Mouse (Mus musculus) CH12.LX (cell line): ENCODE results near the gene Zfp296. TPM values are rescaled to one million over a fixed set of nuclear protein-coding genes. Genes with fewer than 3 reads are reported as not detected.

Experiments
- DNase-seq: peaks from one replicate; pipeline ENCODE4 v3.0.0-alpha.2; 2013; ENCODE audit errors: extremely low read depth
- H3K27ac ChIP-seq: 2 replicates; pipeline ENCODE4 v1.5.1; 2012; ENCODE audit warnings: low read depth, mild to moderate bottlenecking, control low read depth, moderate library complexity; ENCODE audit not compliant: insufficient read depth
- H3K27me3 ChIP-seq: replicated peaks from 2 replicates; pipeline ENCODE3; 2012; ENCODE audit warnings: inconsistent platforms
- H3K36me3 ChIP-seq, 2 experiments: replicated peaks in 1 of 2; 2 replicates each; pipeline versions ENCODE3 to v1.6.1; 2012; ENCODE audit warnings: inconsistent platforms in 1 of 2, low read length in 1 of 2, mild to moderate bottlenecking in 1 of 2, mixed read lengths in 1 of 2, moderate library complexity in 1 of 2; ENCODE audit not compliant: control insufficient read depth in 1 of 2, insufficient read depth in 1 of 2
- H3K4me1 ChIP-seq, 2 experiments: 2 replicates each; pipeline ENCODE4 v1.6.1; 2012; ENCODE audit warnings: inconsistent platforms in 1 of 2, moderate library complexity in 1 of 2; ENCODE audit not compliant: insufficient read depth in 2 of 2, control insufficient read depth in 1 of 2
- H3K4me2 ChIP-seq: 2 replicates; pipeline ENCODE4 v1.6.1; 2012; ENCODE audit warnings: low read depth, mild to moderate bottlenecking, control low read depth; ENCODE audit not compliant: poor library complexity, insufficient read depth, severe bottlenecking
- H3K4me3 ChIP-seq, 3 experiments: fragments of 150-350 bp in 1 of 3; sonication (generic) in 1 of 3; replicated peaks in 1 of 3; 2 replicates each; pipeline versions ENCODE3 to v1.5.1; 2011 to 2012; ENCODE audit warnings: low read depth in 2 of 3, low read length in 2 of 3, mild to moderate bottlenecking in 2 of 3, moderate library complexity in 2 of 3, control low read depth in 1 of 3, improper control_type of control experiment in 1 of 3, inconsistent platforms in 1 of 3, mixed read lengths in 1 of 3; ENCODE audit not compliant: poor library complexity in 1 of 3
- H3K79me2 ChIP-seq: replicated peaks from 2 replicates; pipeline ENCODE4 v1.6.1; 2012; ENCODE audit warnings: mild to moderate bottlenecking, moderate library complexity; ENCODE audit not compliant: control insufficient read depth, poor library complexity, insufficient read depth, severe bottlenecking; ENCODE audit errors: extremely low read depth
- H3K9ac ChIP-seq: 2 replicates; pipeline ENCODE4 v1.6.1; 2012; ENCODE audit warnings: low read depth, mild to moderate bottlenecking, control low read depth, moderate library complexity; ENCODE audit not compliant: insufficient read depth
- H3K9me3 ChIP-seq: replicated peaks from 2 replicates; pipeline ENCODE3; 2012; ENCODE audit warnings: low read length, inconsistent platforms, mixed read lengths
- CTCF ChIP-seq, 2 experiments: IDR thresholded peaks in 1 of 2; conservative IDR thresholded peaks in 1 of 2; 2 replicates each; pipeline ENCODE4 v1.5.1; 2011 to 2012; ENCODE audit warnings: low read depth in 2 of 2, low read length in 2 of 2, improper control_type of control experiment in 1 of 2, inconsistent platforms in 1 of 2, mild to moderate bottlenecking in 1 of 2, moderate library complexity in 1 of 2
- ETS1 ChIP-seq: conservative IDR thresholded peaks from 2 replicates; pipeline ENCODE4 v1.6.1; 2012; ENCODE audit warnings: low read depth, mild to moderate bottlenecking, inconsistent platforms, low read length, improper control_type of control experiment, moderate library complexity
- HCFC1 ChIP-seq: IDR thresholded peaks from 2 replicates; pipeline ENCODE4 v1.6.1; 2012; ENCODE audit warnings: low read depth, mild to moderate bottlenecking, inconsistent platforms, low read length, improper control_type of control experiment
- IRF4 ChIP-seq: IDR thresholded peaks from 2 replicates; pipeline ENCODE4 v1.6.1; 2014; ENCODE audit warnings: low read depth, mild to moderate bottlenecking, inconsistent platforms, low read length, improper control_type of control experiment
- MAFK ChIP-seq: IDR thresholded peaks from 2 replicates; pipeline ENCODE4 v1.6.1; 2011; ENCODE audit warnings: low read length, improper control_type of control experiment; ENCODE audit not compliant: insufficient replicate concordance
- MAZ ChIP-seq: IDR thresholded peaks from 2 replicates; pipeline ENCODE4 v1.6.1; 2012; ENCODE audit warnings: low read depth, mild to moderate bottlenecking, inconsistent platforms, low read length, improper control_type of control experiment, moderate library complexity
- MXI1 ChIP-seq: IDR thresholded peaks from 2 replicates; pipeline ENCODE4 v1.6.1; 2011; ENCODE audit warnings: mild to moderate bottlenecking, low read depth, low read length, improper control_type of control experiment
- NRF1 ChIP-seq: IDR thresholded peaks from 2 replicates; pipeline ENCODE4 v1.6.1; 2014; ENCODE audit warnings: low read depth, mild to moderate bottlenecking, inconsistent platforms, low read length, improper control_type of control experiment, moderate library complexity
- PAX5 ChIP-seq: IDR thresholded peaks from 2 replicates; pipeline ENCODE4 v1.6.1; 2012; ENCODE audit warnings: low read length, inconsistent platforms, mixed read lengths
- POLR2AphosphoS2 ChIP-seq: IDR thresholded peaks from 2 replicates; pipeline ENCODE4 v1.6.1; 2011; ENCODE audit warnings: low read depth, low read length, improper control_type of control experiment
- RCOR1 ChIP-seq: conservative IDR thresholded peaks from 2 replicates; pipeline ENCODE4 v1.6.1; 2012; ENCODE audit warnings: low read depth, mild to moderate bottlenecking, inconsistent platforms, low read length, improper control_type of control experiment
- SIN3A ChIP-seq: IDR thresholded peaks from 2 replicates; pipeline ENCODE4 v1.6.1; 2012; ENCODE audit warnings: low read length, improper control_type of control experiment, inconsistent platforms
- TBP ChIP-seq: conservative IDR thresholded peaks from 2 replicates; pipeline ENCODE4 v1.6.1; 2011; ENCODE audit warnings: low read depth, low read length, improper control_type of control experiment
- TCF12 ChIP-seq: IDR thresholded peaks from 2 replicates; pipeline ENCODE4 v1.6.1; 2014; ENCODE audit warnings: low read depth, mild to moderate bottlenecking, inconsistent platforms, low read length, improper control_type of control experiment
- USF2 ChIP-seq: conservative IDR thresholded peaks from 2 replicates; pipeline ENCODE4 v1.6.1; 2011; ENCODE audit warnings: low read depth, low read length, improper control_type of control experiment
- ZKSCAN1 ChIP-seq: IDR thresholded peaks from 2 replicates; pipeline ENCODE4 v1.6.1; 2012; ENCODE audit warnings: low read depth, inconsistent platforms, low read length, improper control_type of control experiment, borderline replicate concordance
- dilution Hi-C: fragments of 300-500 bp; cut with MboI; formaldehyde crosslinking; loops from 2 replicates; pipeline ENCODE4 v1.14.3; 2020; ENCODE audit warnings: low sequenced_read_pairs; ENCODE audit not compliant: extremely low pct_unique_long_range_greater_than_20kb, extremely low pct_ligation_motif_present
- in situ Hi-C: fragments of 300-500 bp; cut with MboI; formaldehyde crosslinking; loops from 3 replicates; pipeline ENCODE4 v1.14.3; 2019; ENCODE audit warnings: low sequenced_read_pairs, low pct_ligation_motif_present, low pct_unique_long_range_greater_than_20kb, mixed read lengths
- polyA plus RNA-seq: library from polyadenylated mRNA; unstranded; fragments of >175 nt; gene quantifications from 2 replicates; pipeline ENCODE4 v1.2.1, GENCODE M21; 2012; ENCODE audit warnings: low read depth; ENCODE audit not compliant: insufficient read length
- total RNA-seq, 2 experiments: library from RNA; depleted of rRNA; stranded (reverse); fragments of 300-350 nt in 1 of 2; fragments of >200 nt in 1 of 2; gene quantifications; 2 replicates each; pipeline ENCODE4 v1.2.3; 2012 to 2014

Zfp296 gene
- total and polyA plus RNA-seq, 3 experiments: 10.7 to 44.0 (median 30.0) TPM

DNA sequence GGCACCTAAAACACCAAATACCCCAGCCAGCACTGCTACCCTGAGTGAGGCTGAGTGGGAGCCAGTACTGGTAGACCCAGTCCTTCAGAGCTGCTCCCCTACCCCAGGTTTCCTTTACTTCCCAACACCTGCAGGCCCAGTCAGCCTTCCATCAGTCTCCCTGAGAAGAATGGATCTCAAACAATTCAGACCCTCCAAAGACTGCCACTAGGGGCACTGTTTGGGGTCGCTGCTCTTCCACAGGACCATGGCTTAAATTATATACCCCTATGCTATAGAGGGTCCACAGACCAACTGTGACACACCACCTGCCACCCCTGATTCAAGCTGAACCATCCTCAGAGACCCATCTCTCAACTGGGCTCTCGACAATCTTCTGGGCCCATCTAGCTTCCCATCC lies 18.1 kb upstream of the Zfp296 start:
- Histone ChIP-seq H3K4me3 (no peak overlapping the region), H3K9ac (no peak overlapping the region), H3K4me1 (peaks cover 8 to 44% of the 10 kb centered on the region in 2 experiments), H3K4me2 (no peak overlapping the region), H3K27me3 (no peaks in the 10 kb centered on the region), H3K9me3 (no peaks in the 10 kb centered on the region), H3K27ac (no peak overlapping the region), H3K79me2 (peaks cover 55% of the 10 kb centered on the region), H3K36me3 (peaks cover 20 to 65% of the 10 kb centered on the region in 2 experiments)
- dilution Hi-C loops: no loop called here
- TF ChIP-seq CTCF (conservative IDR thresholded peaks at IDR 0.05 in 1 of 2, IDR thresholded peaks at IDR 0.05 in 1 of 2; ENCODE audit: low read depth in 2 of 2, low read length in 2 of 2): peak; percentile 63 to 68
- TF ChIP-seq IRF4: no peak
- in situ Hi-C loops: loop anchor here (25.0 kb wide), 1 partner anchor 147 kb away; the partner anchor contains the start of genes Ckm and Klc3
- DNase-seq: peak; percentile 45

DNA sequence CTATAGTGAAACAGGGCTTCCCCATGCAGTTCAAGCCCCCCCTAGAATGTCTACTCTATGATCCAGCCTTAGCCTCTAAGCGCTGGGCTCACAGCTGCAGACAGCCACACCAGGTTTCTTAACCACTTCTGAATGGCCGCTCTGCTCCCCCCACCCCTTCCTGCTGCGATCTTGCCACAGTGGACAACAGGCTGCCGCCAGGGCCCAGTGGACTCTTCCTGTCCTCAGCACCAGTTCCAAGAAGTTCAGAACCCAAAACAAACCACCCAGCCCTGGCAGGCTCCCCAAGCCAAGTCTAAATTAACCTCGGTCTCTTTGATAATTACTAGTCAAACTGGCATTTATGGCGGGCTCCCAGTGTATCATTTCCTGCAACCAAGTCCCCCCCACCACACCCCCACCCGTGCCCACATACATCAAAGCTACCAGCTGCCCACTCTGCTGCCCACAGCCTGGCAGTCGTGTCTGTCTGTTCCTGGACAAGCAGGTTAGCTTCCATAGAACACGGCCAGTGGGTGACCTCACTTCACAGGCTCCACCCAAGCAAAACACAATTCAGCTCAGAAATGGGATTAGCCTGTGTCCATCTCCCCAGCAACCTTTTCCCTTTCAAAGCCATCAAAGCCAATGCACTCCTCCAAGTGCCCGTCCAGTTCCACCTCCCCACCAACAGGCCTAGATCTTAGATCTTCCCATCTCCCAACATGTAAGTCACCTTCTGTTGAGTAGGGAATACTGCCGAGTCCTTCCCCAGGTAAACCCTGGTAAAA lies 16.4 kb upstream of the Zfp296 start:
- in situ Hi-C loops (loop anchor here (25.0 kb wide), 1 partner anchor 148 kb away; the partner anchor contains the start of genes Ckm and Klc3), dilution Hi-C loops (no loop called here)
- no peaks in the 10 kb centered on the region for H3K27me3 ChIP-seq
- H3K79me2 ChIP-seq: peaks cover 51% of the 10 kb centered on the region
- peaks cover 21 to 68% of the 10 kb centered on the region in 2 experiments for H3K36me3 ChIP-seq
- no peak for DNase-seq
- peak overlapping the region; percentile 88 to 98 (median 91) for H3K4me3 ChIP-seq
- H3K9ac ChIP-seq: peak overlapping the region; percentile 93
- H3K9me3 ChIP-seq: peaks cover 13% of the 10 kb centered on the region
- TF ChIP-seq NRF1 (no peak), SIN3A (peak; percentile 29; the same call in 1 of the 2 replicates)
- H3K4me2 ChIP-seq: peak overlapping the region; percentile 71
- peaks cover 8 to 44% of the 10 kb centered on the region in 2 experiments for H3K4me1 ChIP-seq
- no peak overlapping the region for H3K27ac ChIP-seq

DNA sequence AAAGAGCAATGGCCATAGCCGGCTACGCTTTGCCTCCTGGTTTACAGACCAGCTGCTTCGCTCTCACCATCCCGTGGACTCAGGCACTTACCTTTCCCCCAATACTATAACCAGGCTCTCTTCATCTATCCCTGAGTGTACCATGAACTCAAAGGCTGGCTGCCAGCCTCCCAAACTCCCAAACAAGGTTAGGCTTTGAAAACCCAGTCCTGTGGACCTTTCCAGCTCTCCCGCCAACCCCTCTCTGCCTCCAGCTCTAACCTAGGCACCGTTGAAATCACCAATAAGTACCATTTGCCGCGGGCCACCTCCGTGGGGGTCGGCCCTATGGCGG lies 15.7 kb upstream of the Zfp296 start:
- peaks cover 8 to 44% of the 10 kb centered on the region in 2 experiments for H3K4me1 ChIP-seq
- H3K36me3 ChIP-seq: peaks cover 25 to 67% of the 10 kb centered on the region in 2 experiments
- DNase-seq: no peak
- peak overlapping the region; percentile 71 for H3K4me2 ChIP-seq
- dilution Hi-C loops: no loop called here
- in situ Hi-C loops: loop anchor here (25.0 kb wide), 1 partner anchor 149 kb away; the partner anchor contains the start of genes Ckm and Klc3
- peak overlapping the region; percentile 88 to 98 (median 91) for H3K4me3 ChIP-seq
- H3K27me3 ChIP-seq: no peaks in the 10 kb centered on the region
- TF ChIP-seq TCF12: no peak
- TF ChIP-seq MXI1: no peak
- no peak for TF ChIP-seq MAZ
- no peak for TF ChIP-seq CTCF (conservative IDR thresholded peaks at IDR 0.05 in 1 of 2, IDR thresholded peaks at IDR 0.05 in 1 of 2; ENCODE audit: low read depth in 2 of 2, low read length in 2 of 2)
- TF ChIP-seq NRF1: no peak
- no peak for TF ChIP-seq POLR2AphosphoS2
- no peak for TF ChIP-seq RCOR1
- no peak for TF ChIP-seq ZKSCAN1
- TF ChIP-seq ETS1: no peak
- TF ChIP-seq HCFC1: no peak
- no peak for TF ChIP-seq USF2
- no peak for TF ChIP-seq TBP
- TF ChIP-seq SIN3A: no peak
- no peak for TF ChIP-seq PAX5
- no peak for TF ChIP-seq MAFK
- TF ChIP-seq, all 38 proteins: peak for 0
- H3K9ac ChIP-seq: peak overlapping the region; percentile 93
- peak overlapping the region; percentile 8; the same call in 1 of the 2 replicates for H3K27ac ChIP-seq
- H3K9me3 ChIP-seq: peaks cover 13% of the 10 kb centered on the region
- peaks cover 45% of the 10 kb centered on the region for H3K79me2 ChIP-seq
